Mouse (Mus musculus) ES-Bruce4 (cell line): ENCODE measurements at regions not wholly inside any gene's neighbourhood (a gene's known extent, or its start where the extent isn't known, plus 50 kb on each side); places are given as distances from the start of the nearest gene placed in this dataset.

Experiments used
- CTCF ChIP-seq: IDR thresholded peaks from one replicate; pipeline ENCODE4 v1.8.1; 2011; ENCODE audit warnings: low read depth, low read length
- EP300 ChIP-seq: IDR thresholded peaks from 2 replicates; pipeline ENCODE4 v1.6.1; 2011; ENCODE audit warnings: low read depth, low read length; ENCODE audit not compliant: insufficient read depth
- POLR2A ChIP-seq: IDR thresholded peaks from one replicate; pipeline ENCODE4 v1.8.1; 2011; ENCODE audit warnings: low read length; ENCODE audit not compliant: insufficient read depth

- no peak for TF ChIP-seq CTCF
- TF ChIP-seq POLR2A: no peak
- TF ChIP-seq EP300: no peak
Measured at GRCm38 (mm10) chr10:15305811-15306473, 587.9 kb upstream of the Gje1 start.
